Mouse (Mus musculus) intestine, embryonic 14.5 days (tissue): Measurements from ENCODE around the gene Ift22. TPM values are rescaled to one million over a fixed set of nuclear protein-coding genes. Genes with fewer than 3 reads are reported as not detected.

Source experiments
- ATAC-seq: fragments of 200-750 bp; cut with Nextera tagmentation; replicated peaks from 2 replicates; pipeline ENCODE4 v1.8.0; 2017; ENCODE audit warnings: low read depth, moderate number of reproducible peaks, moderate TSS enrichment, moderate library complexity; ENCODE audit not compliant: low FRiP score, low TSS enrichment
- DNase-seq: peaks from one replicate; pipeline ENCODE4 v3.0.0-alpha.2; 2018; ENCODE audit warnings: low spot score
- H3K27ac ChIP-seq: fragments of 300-500 bp; sonication (generic); 2 replicates; pipeline ENCODE4 v1.5.1; 2014; ENCODE audit warnings: low read depth, mild to moderate bottlenecking, control low read depth
- H3K27me3 ChIP-seq: fragments of 300-500 bp; sonication (generic); replicated peaks from 2 replicates; pipeline ENCODE4 v1.6.1; 2014; ENCODE audit warnings: low read length, control low read depth; ENCODE audit not compliant: control insufficient read depth, insufficient read depth
- H3K36me3 ChIP-seq: fragments of 300-500 bp; sonication (generic); 2 replicates; pipeline ENCODE4 v1.6.1; 2014; ENCODE audit warnings: low read length, control low read depth; ENCODE audit not compliant: control insufficient read depth, insufficient read depth
- H3K4me1 ChIP-seq: fragments of 300-500 bp; sonication (generic); replicated peaks from 2 replicates; pipeline ENCODE4 v1.6.1; 2014; ENCODE audit warnings: low read length, control low read depth, mixed read lengths; ENCODE audit not compliant: control insufficient read depth, insufficient read depth
- H3K4me2 ChIP-seq: fragments of 300-500 bp; sonication (generic); 2 replicates; pipeline ENCODE4 v1.6.1; 2014; ENCODE audit warnings: low read length
- H3K4me3 ChIP-seq: fragments of 300-500 bp; sonication (generic); 2 replicates; pipeline ENCODE4 v1.5.1; 2014; ENCODE audit warnings: low read depth, low read length, control low read depth, mixed read lengths
- H3K9ac ChIP-seq: fragments of 300-500 bp; sonication (generic); 2 replicates; pipeline ENCODE4 v1.6.1; 2014; ENCODE audit warnings: mild to moderate bottlenecking, low read length
- H3K9me3 ChIP-seq: fragments of 300-500 bp; sonication (generic); 2 replicates; pipeline ENCODE4 v1.6.1; 2016; ENCODE audit warnings: low read length, control low read depth; ENCODE audit not compliant: control insufficient read depth
- WGBS: fragments of 180-500 bp; shearing (Covaris S2); extraction: QIAGEN DNeasy Blood & Tissue Kit; methylation state at CpG from one replicate; pipeline ENCODE4 v1.1.7; 2014; 5-methylcytosine and 5-hydroxymethylcytosine counted together
- polyA plus RNA-seq: library from polyadenylated mRNA; unstranded; fragments of >200 nt; fragmentation: Nextera tagmentation; extraction: Ambion mirVana; gene quantifications from 2 replicates; pipeline ENCODE4 v1.2.1, GENCODE M21; 2014

Ift22 gene
- polyA plus RNA-seq, 1 experiment from 2014 or later = 59.4 TPM

DNA sequence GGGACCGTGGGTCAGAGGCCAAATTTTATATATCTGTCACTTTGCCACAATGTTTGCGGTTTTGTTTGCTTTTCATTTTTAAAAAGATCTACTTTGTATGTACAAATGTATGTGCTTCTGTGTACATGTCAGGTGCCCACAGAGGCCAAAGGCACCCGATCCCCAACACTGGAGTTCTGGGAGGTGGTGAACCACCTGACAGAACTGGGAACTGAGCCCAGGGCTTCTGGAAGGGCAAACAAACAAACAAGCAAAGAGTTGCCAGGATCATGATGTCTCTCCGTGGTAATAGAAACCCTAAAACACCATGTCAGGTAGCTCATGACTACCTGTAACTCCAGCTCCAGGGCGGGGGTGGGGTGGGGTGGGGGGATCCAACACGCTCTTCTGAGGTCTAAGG lies 52.1 kb downstream of the Ift22 start:
- Histone ChIP-seq H3K27ac (no peak overlapping the region), H3K4me2 (no peak overlapping the region)

DNA sequence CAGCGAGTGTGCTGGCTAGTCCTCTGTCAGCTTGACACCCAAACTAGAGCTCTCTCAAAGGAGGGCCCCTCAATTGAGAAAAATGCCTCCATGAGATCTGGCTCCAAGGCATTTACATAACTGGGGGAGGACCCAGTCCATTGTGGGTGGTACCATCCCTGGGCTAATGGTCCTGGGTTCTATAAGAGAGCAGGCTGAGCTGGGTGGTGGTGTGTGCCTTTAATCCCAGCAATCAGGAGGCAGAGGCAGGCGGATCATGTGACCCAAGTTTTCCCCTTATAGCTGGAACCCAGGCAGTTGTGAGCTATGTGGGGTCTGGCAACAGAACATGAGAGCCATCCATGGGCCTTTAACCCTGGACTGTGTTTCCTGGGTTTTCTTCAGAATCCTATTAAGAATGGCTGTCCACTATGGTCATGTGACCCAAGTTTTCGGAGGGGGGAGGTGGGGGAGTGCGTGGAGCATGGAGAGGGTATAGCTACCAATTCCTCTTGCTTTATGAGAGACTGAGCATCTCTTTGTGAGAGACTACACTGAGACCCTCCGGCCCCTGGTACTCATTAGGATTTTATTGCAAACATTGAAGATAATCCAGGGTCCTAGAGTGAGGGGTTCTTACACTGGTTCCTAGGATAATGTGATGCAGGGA lies 53.5 kb downstream of the Ift22 start:
- 25% methylated on average over 5 of the region's 5 CpGs for WGBS
- peak overlapping the region; percentile 66 for H3K27ac ChIP-seq
- H3K9ac ChIP-seq = peak overlapping the region; percentile 62
- peak; percentile 16; the same call in 1 of the 2 replicates for ATAC-seq
- no peaks in the 10 kb centered on the region for H3K9me3 ChIP-seq
- DNase-seq = no peak
- H3K4me1 ChIP-seq = peaks cover 20% of the 10 kb centered on the region
- H3K36me3 ChIP-seq = peaks cover 35% of the 10 kb centered on the region
- no peaks in the 10 kb centered on the region for H3K27me3 ChIP-seq
- peak overlapping the region; percentile 63 for H3K4me2 ChIP-seq
- peak overlapping the region; percentile 62 for H3K4me3 ChIP-seq

More for the DNA sequence above, 52.1 kb downstream of the Ift22 start:
- ATAC-seq (no peak), DNase-seq (no peak)
- Histone ChIP-seq H3K4me3 (no peak overlapping the region), H3K9me3 (no peaks in the 10 kb centered on the region), H3K9ac (no peak overlapping the region), H3K27me3 (no peaks in the 10 kb centered on the region), H3K36me3 (peaks cover 21% of the 10 kb centered on the region), H3K4me1 (peaks cover 7% of the 10 kb centered on the region; the same call in 1 of the 2 replicates)
- WGBS = 93% methylated on average over 6 of the region's 6 CpGs

DNA sequence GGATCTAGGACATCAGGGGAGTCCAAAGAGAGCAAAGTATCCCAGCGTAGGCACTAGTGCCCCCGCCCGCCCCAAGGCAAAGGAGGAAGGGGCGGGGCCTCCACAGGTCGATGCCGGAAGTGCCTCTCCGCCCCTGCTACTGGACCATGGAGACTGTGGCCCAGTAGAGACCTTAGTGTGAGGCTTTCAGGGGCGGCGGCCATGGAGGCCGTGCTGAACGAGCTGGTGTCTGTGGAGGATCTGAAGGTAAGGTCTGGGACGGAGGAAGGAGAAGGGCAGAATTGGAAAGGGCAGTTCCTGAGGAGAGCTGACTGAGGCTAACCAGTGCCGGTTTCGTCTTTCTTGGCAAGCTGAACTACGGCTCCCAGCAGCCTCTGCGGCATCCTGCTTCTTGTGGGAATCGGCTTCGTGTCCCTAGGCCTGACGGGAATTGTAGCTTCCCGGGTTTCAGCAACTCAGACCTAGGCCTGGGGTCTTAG lies 54.1 kb downstream of the Ift22 start:
- Histone ChIP-seq H3K9ac (peak overlapping the region; percentile 62), H3K4me1 (peaks cover 25% of the 10 kb centered on the region)
- under 1% methylated on average over 20 of the region's 20 CpGs for WGBS

DNA sequence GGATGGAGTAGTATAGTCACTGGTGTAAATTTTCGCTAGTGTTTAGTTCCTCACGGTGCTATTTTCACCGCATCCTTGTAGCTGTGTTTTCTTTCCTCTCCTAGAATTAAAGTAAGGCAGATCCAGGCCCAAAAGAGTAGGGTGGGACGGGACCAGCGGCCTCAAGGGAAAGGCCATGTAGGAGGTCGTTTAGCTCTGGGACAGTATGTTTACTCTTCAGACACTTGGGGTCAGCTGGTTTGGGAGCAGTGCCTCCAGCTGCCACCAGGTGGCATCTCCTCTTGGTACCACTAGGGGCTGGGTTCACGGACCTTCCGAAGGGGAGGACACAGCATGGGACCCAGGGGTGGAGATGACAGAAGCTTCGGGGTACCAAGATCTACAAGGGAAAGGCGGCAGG lies 54.6 kb downstream of the Ift22 start:
- Histone ChIP-seq H3K4me1 (peaks cover 25% of the 10 kb centered on the region), H3K9me3 (no peaks in the 10 kb centered on the region), H3K4me3 (peak overlapping the region; percentile 62), H3K4me2 (peak overlapping the region; percentile 63), H3K9ac (peak overlapping the region; percentile 62), H3K27me3 (no peaks in the 10 kb centered on the region), H3K27ac (peak overlapping the region; percentile 66), H3K36me3 (peaks cover 35% of the 10 kb centered on the region)
- under 1% methylated on average over 10 of the region's 10 CpGs for WGBS
- DNase-seq (peak; percentile 91), ATAC-seq (peak; percentile 50)

More for the DNA sequence above, 54.1 kb downstream of the Ift22 start:
- ATAC-seq = peak; percentile 86
- no peaks in the 10 kb centered on the region for H3K9me3 ChIP-seq
- peaks cover 35% of the 10 kb centered on the region for H3K36me3 ChIP-seq
- H3K4me2 ChIP-seq = peak overlapping the region; percentile 63
- peak; percentile 98 for DNase-seq
- H3K4me3 ChIP-seq = peak overlapping the region; percentile 62
- H3K27me3 ChIP-seq = no peaks in the 10 kb centered on the region
- peak overlapping the region; percentile 66 for H3K27ac ChIP-seq

DNA sequence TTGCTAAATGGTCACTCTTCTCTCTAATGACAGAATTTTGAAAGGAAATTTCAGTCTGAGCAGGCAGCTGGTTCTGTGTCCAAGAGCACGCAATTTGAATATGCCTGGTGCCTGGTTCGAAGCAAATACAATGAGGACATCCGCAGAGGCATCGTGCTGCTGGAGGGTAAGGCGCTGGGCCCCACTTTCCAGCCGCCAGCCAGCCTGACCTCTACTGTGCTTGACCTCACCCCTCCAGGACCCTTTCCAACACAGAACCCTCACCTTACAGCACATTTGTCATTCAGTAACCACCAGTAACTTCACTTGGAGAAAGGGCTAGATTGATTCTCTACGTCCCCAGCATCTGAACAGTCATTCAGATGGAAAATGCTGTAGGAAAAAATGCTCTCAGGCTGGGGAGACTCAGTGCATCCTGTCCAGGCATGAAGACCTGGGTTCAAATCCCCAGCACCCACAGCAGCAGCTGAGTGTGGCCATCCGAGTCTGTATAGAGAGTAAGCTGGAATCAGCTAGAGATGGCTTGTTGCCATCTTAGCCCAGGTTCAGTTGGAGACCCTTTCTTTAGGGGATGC lies 55.1 kb downstream of the Ift22 start:
- H3K9ac ChIP-seq = peak overlapping the region; percentile 62
- H3K27ac ChIP-seq = 0 out of 2 replicates have a peak overlapping the region, but pooled peaks have one; percentile 66
- no peak for ATAC-seq

More for the DNA sequence above, 55.1 kb downstream of the Ift22 start:
- DNase-seq = no peak
- Histone ChIP-seq H3K9me3 (no peaks in the 10 kb centered on the region), H3K36me3 (peaks cover 38% of the 10 kb centered on the region), H3K4me1 (peaks cover 25% of the 10 kb centered on the region), H3K4me2 (peak overlapping the region; percentile 63), H3K27me3 (no peaks in the 10 kb centered on the region), H3K4me3 (peak overlapping the region; percentile 62)
- WGBS = 74% methylated on average over 8 of the region's 8 CpGs

Other genes starting within 250 kb of the Ift22 start
- gene Myl10, start 215.0 kb upstream of the Ift22 start, polyA plus RNA-seq = not detected in 2 replicates
- 8.7 and 10.4 TPM in 2 replicates for gene Col26a1, start 24.9 kb upstream of the Ift22 start, polyA plus RNA-seq
- 309 and 315 TPM in 2 replicates for gene Fis1, start 45.1 kb downstream of the Ift22 start, polyA plus RNA-seq
- 12.7 and 18.4 TPM in 2 replicates for gene Cldn15, start 58.5 kb downstream of the Ift22 start, polyA plus RNA-seq
- 42.0 and 44.1 TPM in 2 replicates for gene Plod3, start 78.9 kb downstream of the Ift22 start, polyA plus RNA-seq
- 102 and 104 TPM in 2 replicates for gene Znhit1, start 79.9 kb downstream of the Ift22 start, polyA plus RNA-seq
- 0.36 and 0.53 TPM in 2 replicates for gene Vgf, start 118.2 kb downstream of the Ift22 start, polyA plus RNA-seq
- gene Ap1s1, start 138.0 kb downstream of the Ift22 start, polyA plus RNA-seq = 188 and 189 TPM in 2 replicates
- 0.34 and 0.36 TPM in 2 replicates for gene Serpine1, start 164.1 kb downstream of the Ift22 start, polyA plus RNA-seq
- gene Trim56, start 208.1 kb downstream of the Ift22 start, polyA plus RNA-seq = 8.5 and 9.7 TPM in 2 replicates
- 0.81 and 1.3 TPM in 2 replicates for gene Muc3, start 241.2 kb downstream of the Ift22 start, polyA plus RNA-seq